Mouse (Mus musculus) ES-E14 (cell line): ENCODE data around the gene Zcchc2.

Experiments used
- MAFK ChIP-seq: IDR thresholded peaks from 2 replicates; pipeline ENCODE4 v1.6.1; 2014; ENCODE audit warnings: mild to moderate bottlenecking, low read depth, low read length, inconsistent platforms; ENCODE audit not compliant: insufficient read depth
- ZC3H11A ChIP-seq: IDR thresholded peaks from 2 replicates; pipeline ENCODE4 v1.6.1; 2012; ENCODE audit warnings: low read depth, mild to moderate bottlenecking, inconsistent platforms, low read length, borderline replicate concordance
- ZNF384 ChIP-seq: IDR thresholded peaks from 2 replicates; pipeline ENCODE4 v1.6.1; 2012; ENCODE audit warnings: low read depth, low read length, inconsistent platforms

- no peak for TF ChIP-seq ZC3H11A
- no peak for TF ChIP-seq ZNF384
- no peak for TF ChIP-seq MAFK
Measured at GRCm38 (mm10) chr1:105962084-105962818, 28.0 kb upstream of the Zcchc2 start.
